Comparison of ENCODE assay signal across 16 mouse cellular contexts in genomic region chr2:146427380-146427779, GRCm38 (mm10).
"Had no signal": no experiment of that assay in that cellular context is flagged by ENCODE, and none has a peak within 500 bp of the region (broad histone marks: within the 10 kb centered on the region; RNA-seq: fewer than 3 reads in every experiment).

No protein-coding gene starts in this region.

- H3K27me3 ChIP-seq: limb, embryonic 15.5 days; liver, embryonic 12.5 days; midbrain, embryonic 15.5 days; neural tube, embryonic 12.5 days; stomach, embryonic 15.5 days had no signal

- H3K36me3 ChIP-seq: limb, embryonic 15.5 days; midbrain, embryonic 15.5 days; stomach, embryonic 15.5 days had no signal

- ATAC-seq: liver, embryonic 12.5 days; midbrain, embryonic 15.5 days had no signal

- H3K4me3 ChIP-seq: limb, embryonic 15.5 days; liver, embryonic 12.5 days; midbrain, embryonic 10.5 days; midbrain, embryonic 15.5 days; neural tube, embryonic 12.5 days; stomach, embryonic 15.5 days had no signal

- H3K9ac ChIP-seq: limb, embryonic 15.5 days; liver, embryonic 12.5 days; lung, embryonic 14.5 days; midbrain, embryonic 15.5 days; neural tube, embryonic 12.5 days; stomach, embryonic 15.5 days had no signal

- H3K9me3 ChIP-seq: limb, embryonic 15.5 days; liver, embryonic 12.5 days; midbrain, embryonic 10.5 days; midbrain, embryonic 15.5 days; neural tube, embryonic 12.5 days; stomach, embryonic 15.5 days had no signal

- H3K4me2 ChIP-seq: limb, embryonic 15.5 days; liver, embryonic 12.5 days; lung, embryonic 14.5 days; midbrain, embryonic 15.5 days; neural tube, embryonic 12.5 days; stomach, embryonic 15.5 days had no signal

- DNase-seq: kidney, postnatal 36 days; layer of hippocampus, adult 9-11 months; layer of hippocampus, postnatal 36 days; lung, embryonic 14.5 days; lung, postnatal 10 days; lung, postnatal 4 days; right cerebral cortex, postnatal 14 days; thymus, adult 2 months; thymus, postnatal 25 days had no signal

- H3K4me1 ChIP-seq: limb, embryonic 15.5 days; liver, embryonic 12.5 days; midbrain, embryonic 10.5 days; midbrain, embryonic 15.5 days; neural tube, embryonic 12.5 days; stomach, embryonic 15.5 days had no signal

- H3K27ac ChIP-seq: kidney, postnatal 0 days; limb, embryonic 15.5 days; liver, embryonic 12.5 days; midbrain, embryonic 10.5 days; midbrain, embryonic 15.5 days; neural tube, embryonic 12.5 days; stomach, embryonic 15.5 days had no signal
